Comparison of ENCODE assay signal across 8 mouse cellular contexts in the genomic region with DNA sequence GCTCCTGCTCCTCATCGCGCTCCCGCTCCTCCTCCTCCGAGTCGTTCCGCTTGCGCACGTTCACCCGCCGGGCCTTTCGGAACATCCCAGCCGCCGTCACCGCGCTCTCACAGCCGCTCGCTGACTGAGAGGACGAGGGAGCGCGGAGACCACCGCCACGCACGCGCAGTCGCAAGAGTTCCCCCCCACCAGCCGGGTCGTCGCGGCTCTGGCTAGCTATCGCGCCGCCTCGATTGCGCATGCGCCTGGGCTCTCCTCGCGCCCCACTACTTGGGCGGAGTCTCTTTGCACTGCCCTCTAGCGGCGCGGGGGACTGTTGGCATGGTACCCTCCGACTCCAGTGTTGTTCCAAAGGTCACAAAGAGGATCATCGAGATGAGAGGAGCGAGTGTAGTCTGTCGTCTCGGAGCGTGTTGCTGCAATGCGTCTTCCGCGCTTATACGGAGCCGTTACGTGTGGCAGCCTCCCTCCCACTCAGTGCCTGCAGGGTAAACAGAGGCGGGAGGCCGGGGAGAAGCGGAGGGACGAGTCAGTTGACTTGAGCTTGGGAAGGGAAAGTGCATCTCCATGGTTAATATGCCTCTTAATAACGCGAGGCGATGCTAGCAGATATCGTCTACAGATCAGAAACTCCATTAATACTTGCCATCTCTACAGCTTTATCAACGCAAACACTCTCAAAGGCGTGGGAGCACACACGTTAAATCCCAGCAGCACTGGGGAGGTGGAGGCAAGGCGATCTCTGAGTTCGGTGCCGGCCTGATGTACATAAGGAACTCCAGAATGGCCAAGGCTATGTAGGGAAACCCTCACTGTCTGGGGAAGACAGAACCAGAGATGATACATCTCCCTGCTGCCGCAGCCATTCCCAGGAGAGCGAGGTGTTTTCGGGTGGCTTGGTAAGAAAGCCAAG. TPM values are rescaled to one million over a fixed set of nuclear protein-coding genes. Genes with fewer than 3 reads are reported as not detected.
A peak's percentile ranks its signal among the peaks of the same experiment; 100 is the strongest.
DNase-seq lines count a peak whose midpoint lies in the region; ATAC-seq lines count a peak whose summit lies in the region.

Gene Paxbp1 (minus strand): TSS at position 274 of the 913 bp plus-strand sequence.

- H3K36me3 ChIP-seq in hindbrain, embryonic 16.5 days (ENCODE audit: control insufficient read depth, insufficient read depth, low read length) = no peaks in the 10 kb centered on the region; the same call in 1 of the 2 replicates
- H3K36me3 ChIP-seq in macrophage (ENCODE audit: inconsistent target) = peaks cover 4% of the 10 kb centered on the region; the same call in 1 of the 2 replicates

- H3K27me3 ChIP-seq in hindbrain, embryonic 16.5 days (replicated peaks; ENCODE audit: control insufficient read depth, insufficient read depth, low read length) = no peaks in the 10 kb centered on the region

- H3K79me2 ChIP-seq in macrophage (ENCODE audit: inconsistent target) = peaks cover 42% of the 10 kb centered on the region

- WGBS in hindbrain, embryonic 16.5 days = 1% methylated on average over 68 of the region's 70 CpGs
- 1% methylated on average over 67 of the region's 70 CpGs for WGBS in macrophage (ENCODE audit: missing documents)

- H3K27ac ChIP-seq in hindbrain, embryonic 16.5 days (ENCODE audit: low read depth, low read length) = peak within 1 kb of the TSS; percentile 96
- peak within 1 kb of the TSS; percentile 68 for H3K27ac ChIP-seq in macrophage

- peaks cover 11% of the 10 kb centered on the region for H3K4me1 ChIP-seq in hindbrain, embryonic 16.5 days (ENCODE audit: control insufficient read depth, insufficient read depth, low read depth, low read length)

- peak; percentile 97 for DNase-seq in WW6 (ENCODE audit: low read depth, low spot score)
- peak; percentile 99 to 100 for DNase-seq in cerebellum, postnatal 4 days (ENCODE audit: low spot score in 2 of 2)
- peak; percentile 99 for DNase-seq in gastrocnemius, adult 18-20 months (ENCODE audit: low spot score)
- peak; percentile 99 for DNase-seq in left cerebral cortex, adult 18-20 months (ENCODE audit: low spot score in 2 of 2)
- DNase-seq in right cerebral cortex, adult 18-20 months = peak; percentile 99
- peak; percentile 97 for DNase-seq in urinary bladder, postnatal 10 days (ENCODE audit: low spot score)

- peak within 1 kb of the TSS; percentile 74 for H3K4me3 ChIP-seq in hindbrain, embryonic 16.5 days (ENCODE audit: low read length)
- peak within 1 kb of the TSS; percentile 89 for H3K4me3 ChIP-seq in macrophage (ENCODE audit: inconsistent target)

- peak; percentile 96 for ATAC-seq in hindbrain, embryonic 16.5 days

- H3K9me3 ChIP-seq in hindbrain, embryonic 16.5 days (ENCODE audit: control insufficient read depth, low read length) = no peaks in the 10 kb centered on the region

- H3K4me2 ChIP-seq in hindbrain, embryonic 16.5 days (ENCODE audit: low read length) = peak within 1 kb of the TSS; percentile 83

- peak within 1 kb of the TSS; percentile 91 for H3K9ac ChIP-seq in hindbrain, embryonic 16.5 days (ENCODE audit: low read depth, low read length)

RNA-seq across cellular contexts. Expression of gene Paxbp1, which starts in this region (rescaled TPM):
- total RNA-seq in gastrocnemius, adult 18-20 months (2021) = 1 to 10 TPM; 8.1 to 9.0 TPM
- 48.8 and 60.2 TPM in 2 replicates for polyA plus RNA-seq in hindbrain, embryonic 16.5 days (2015; fragmentation: Nextera tagmentation; extraction: Ambion mirVana)
- total RNA-seq in left cerebral cortex, adult 18-20 months (2021) = 10 to 100 TPM; 56.1 to 59.4 TPM
- 100 to 1,000 TPM; 359 to 787 (median 644) TPM for total RNA-seq in macrophage (2018; cell fraction: chromatin; rRNA removed)
- total RNA-seq in macrophage (2018; cell fraction: cytosol; rRNA removed) = 10 to 100 TPM in 25 of 26 experiments, 1 to 10 TPM in 1; 9.1 to 46.0 (median 13.5) TPM
- 100 to 1,000 TPM; 196 to 518 (median 362) TPM for total RNA-seq in macrophage (2018; cell fraction: nucleus; rRNA removed)
- 23.7 to 51.4 TPM (median 36.2 TPM) in 3 replicates for polyA plus RNA-seq in macrophage (2018)

Comparison
In these comparisons a context has a peak if more than half of its experiments do, and no peak if none do; other contexts are left out.
1. Peak in every context shown above with its lines: DNase-seq, ATAC-seq, H3K4me3 ChIP-seq and H3K27ac ChIP-seq.
2. RNA of gene Paxbp1 (total RNA-seq): 56.1 to 59.4 TPM in left cerebral cortex, adult 18-20 months; 8.1 to 9.0 TPM in gastrocnemius, adult 18-20 months; every median in the first group is over 4 times any median in the second.